In genomic region chr13:41420376-41420775, GRCm38 (mm10) we compare ENCODE assay signal across 19 mouse cellular contexts.
DNase-seq lines count a peak whose midpoint lies in the region.
"Had no signal": no experiment of that assay in that cellular context is flagged by ENCODE, and none has a peak within 500 bp of the region (broad histone marks: within the 10 kb centered on the region; RNA-seq: fewer than 3 reads in every experiment).

No protein-coding gene starts in this region.

- DNase-seq in kidney, postnatal 25 days = peak; percentile 34 to 52
- no peak for DNase-seq in kidney, postnatal 10 days
- DNase-seq in ovary, adult 18-20 months (ENCODE audit: low spot score) = peak; percentile 34
- no peak for DNase-seq in ovary, postnatal 10 days (ENCODE audit: low spot score)
- DNase-seq in adrenal gland, postnatal 14 days = peak; percentile 69
- no peak for DNase-seq in left cerebral cortex, postnatal 36 days (ENCODE audit: low spot score in 2 of 2)
- DNase-seq: B cell, adult 2 months; cerebellum, adult 11 months; cerebellum, adult 9-11 months; gastrocnemius, adult 2 months; gastrocnemius, postnatal 36 days; heart, adult 18-20 months; heart, postnatal 36 days; layer of hippocampus, postnatal 36 days; lung, adult 2 months; lung, postnatal 10 days; retina, postnatal 1 day; right cerebral cortex, postnatal 14 days; thymus, postnatal 4 days had no signal

- intact Hi-C loops in left cerebral cortex, postnatal 36 days (cut with DNase I) = no loop called here

Comparison
In these comparisons a context has a peak if more than half of its experiments do, and no peak if none do; other contexts are left out.
1. DNase-seq: peak in kidney, postnatal 25 days (2 of 2), ovary, adult 18-20 months (single experiment) and adrenal gland, postnatal 14 days (single experiment); none in kidney, postnatal 10 days (single experiment), ovary, postnatal 10 days (single experiment) and left cerebral cortex, postnatal 36 days (0 of 2).